Mouse (Mus musculus) lung, postnatal 0 days (tissue): ENCODE results near the gene Dtx3.

ENCODE experiments used
- CTCF ChIP-seq: IDR thresholded peaks from 2 replicates; pipeline ENCODE4 v1.5.1; 2016; ENCODE audit warnings: antibody characterized with exemption, mild to moderate bottlenecking
- EP300 ChIP-seq: IDR thresholded peaks from 2 replicates; pipeline ENCODE4 v1.6.1; 2016; ENCODE audit warnings: antibody characterized with exemption, mild to moderate bottlenecking, control low read depth

GRCm38 (mm10) chr10:127181566-127181965, 14.0 kb downstream of the Dtx3 start:
- TF ChIP-seq CTCF (no peak), EP300 (no peak)
